Mouse (Mus musculus) bone marrow macrophage, adult 2 months (primary cell): ENCODE data around the gene Lcn5. TPM values are rescaled to one million over a fixed set of nuclear protein-coding genes. Genes with fewer than 3 reads are reported as not detected.
"Not testable (repeated sequence)": the region's sequence is repeated elsewhere in the genome, so short reads cannot be mapped to it uniquely, and the experiment has no call there.

ENCODE experiments used
- H3K27ac ChIP-seq: 2 replicates; pipeline ENCODE4 v1.5.1; 2012; ENCODE audit warnings: low read depth, low read length; ENCODE audit not compliant: insufficient read depth
- H3K4me1 ChIP-seq: 2 replicates; pipeline ENCODE4 v1.6.1; 2012; ENCODE audit warnings: low read length; ENCODE audit not compliant: control insufficient read depth, insufficient read depth
- H3K4me3 ChIP-seq: 2 replicates; pipeline ENCODE4 v1.5.1; 2012; ENCODE audit warnings: mild to moderate bottlenecking, low read length, moderate library complexity; ENCODE audit not compliant: insufficient read depth
- CTCF ChIP-seq: IDR thresholded peaks from 2 replicates; pipeline ENCODE4 v1.5.1; 2012; ENCODE audit warnings: low read depth, mild to moderate bottlenecking, low read length, moderate library complexity
- POLR2A ChIP-seq: IDR thresholded peaks from 2 replicates; pipeline ENCODE4 v1.6.1; 2012; ENCODE audit warnings: mild to moderate bottlenecking, low read depth, low read length, borderline replicate concordance
- polyA plus RNA-seq: library from polyadenylated mRNA; stranded (reverse); fragments of >200 nt; gene quantifications from 2 replicates; pipeline ENCODE4 v1.2.4, GENCODE M21; 2012; ENCODE audit not compliant: missing spikeins, insufficient read depth, insufficient read length

Lcn5 gene
- polyA plus RNA-seq, 1 experiment = not detected

- H3K4me1 ChIP-seq = peaks cover 9% of the 10 kb centered on the region
- TF ChIP-seq POLR2A (no peak), CTCF (no peak)
- H3K27ac ChIP-seq = no peak overlapping the region
- no peak overlapping the region for H3K4me3 ChIP-seq
These were observed 46.0 kb downstream of the Lcn5 start for GRCm38 (mm10) chr2:25703706-25704105.

- H3K27ac ChIP-seq = peak within 1 kb of the TSS; percentile 27
- TF ChIP-seq CTCF = peak; percentile 30; the same call in 1 of the 2 replicates
- TF ChIP-seq POLR2A = no peak
- H3K4me3 ChIP-seq = peak within 1 kb of the TSS; percentile 79
- H3K4me1 ChIP-seq = peaks cover 11% of the 10 kb centered on the region
These were observed 49.1 kb downstream of the Lcn5 start, which contains the start of gene Bmyc for GRCm38 (mm10) chr2:25706643-25707481. Gene Bmyc (plus strand): TSS chr2:25706739.

- TF ChIP-seq CTCF (0 out of 2 replicates have a peak, but pooled peaks have one; percentile 16), POLR2A (no peak)
- Histone ChIP-seq H3K4me3 (peak overlapping the region; percentile 50), H3K4me1 (peaks cover 11% of the 10 kb centered on the region), H3K27ac (peak overlapping the region; percentile 59)
These were observed 50.4 kb downstream of the Lcn5 start for GRCm38 (mm10) chr2:25708121-25708520.

DNA sequence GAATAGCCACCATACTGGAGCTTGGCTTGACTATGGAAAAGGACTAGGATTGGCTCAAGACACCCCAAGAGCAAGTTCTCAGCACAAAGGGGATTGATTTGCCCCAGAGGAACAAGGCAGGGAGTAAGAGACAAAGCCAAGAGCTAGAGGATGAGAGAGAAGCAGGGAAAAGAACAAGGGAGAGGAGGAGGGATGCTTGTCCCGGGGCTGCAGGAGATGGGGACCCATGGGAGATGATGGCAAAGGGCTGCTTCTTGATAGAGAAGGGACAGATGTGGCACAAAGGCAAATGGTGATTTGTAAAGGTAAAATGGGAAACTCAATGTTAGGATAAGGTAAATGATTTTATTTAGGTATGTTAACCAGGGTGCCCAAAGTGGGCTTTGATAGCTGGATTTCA lies 51.3 kb downstream of the Lcn5 start:
- H3K27ac ChIP-seq, H3K4me3 ChIP-seq: not testable (repeated sequence)
- H3K4me1 ChIP-seq = peaks cover 11% of the 10 kb centered on the region

DNA sequence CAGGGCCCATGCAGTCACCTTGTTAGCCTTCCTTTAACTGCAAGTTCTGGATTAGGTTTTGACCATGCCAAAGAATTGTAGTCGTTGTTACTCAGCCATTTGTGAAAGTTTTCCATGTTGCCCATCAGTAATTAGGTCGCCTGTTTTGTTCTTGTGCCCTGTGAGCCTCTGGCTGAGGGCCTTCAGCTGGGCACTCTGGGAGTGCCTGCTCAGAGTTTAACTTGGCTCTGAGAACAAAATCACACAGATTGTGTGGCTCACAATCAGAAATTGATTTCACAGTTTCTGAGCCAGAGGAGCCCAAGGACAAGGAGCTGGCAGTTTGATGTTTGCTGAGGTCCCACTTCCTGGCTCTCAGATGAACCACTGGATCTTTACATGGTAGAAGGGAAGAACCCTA lies 52.0 kb downstream of the Lcn5 start:
- H3K4me1 ChIP-seq = peaks cover 11% of the 10 kb centered on the region
- not testable (repeated sequence) for H3K27ac ChIP-seq, H3K4me3 ChIP-seq

Other genes starting within 250 kb of the Lcn5 start
- gene Fut7, start 234.7 kb upstream of the Lcn5 start, polyA plus RNA-seq = 9.5 and 9.6 TPM in 2 replicates
- gene Abca2, start 229.2 kb upstream of the Lcn5 start, polyA plus RNA-seq = 14.9 and 16.4 TPM in 2 replicates
- not detected in 2 replicates for gene Clic3, start 201.1 kb upstream of the Lcn5 start, polyA plus RNA-seq
- gene Paxx, start 196.9 kb upstream of the Lcn5 start, polyA plus RNA-seq = 22.4 and 26.2 TPM in 2 replicates
- gene Ptgds, start 187.9 kb upstream of the Lcn5 start, polyA plus RNA-seq = not detected in 2 replicates
- not detected in 2 replicates for gene Lcn12, start 164.0 kb upstream of the Lcn5 start, polyA plus RNA-seq
- 35.0 and 35.4 TPM in 2 replicates for gene Fbxw5, start 157.2 kb upstream of the Lcn5 start, polyA plus RNA-seq
- 1.8 TPM in 1 of 2 replicates, not detected in the other for gene C8g, start 156.2 kb upstream of the Lcn5 start, polyA plus RNA-seq
- gene Traf2, start 111.0 kb upstream of the Lcn5 start, polyA plus RNA-seq = 14.8 and 15.5 TPM in 2 replicates
- gene Edf1, start 100.1 kb upstream of the Lcn5 start, polyA plus RNA-seq = 142 and 160 TPM in 2 replicates
- gene Mamdc4, start 83.1 kb upstream of the Lcn5 start, polyA plus RNA-seq = 0.60 and 1.3 TPM in 2 replicates
- gene Phpt1, start 82.7 kb upstream of the Lcn5 start, polyA plus RNA-seq = 20.0 and 23.0 TPM in 2 replicates
- 0.11 and 0.21 TPM in 2 replicates for gene Ajm1, start 76.2 kb upstream of the Lcn5 start, polyA plus RNA-seq
- 76.0 and 76.9 TPM in 2 replicates for gene Rabl6, start 49.4 kb upstream of the Lcn5 start, polyA plus RNA-seq
- not detected in 2 replicates for gene Ccdc183, start 40.3 kb upstream of the Lcn5 start, polyA plus RNA-seq
- 51.6 and 54.3 TPM in 2 replicates for gene Tmem141, start 35.9 kb upstream of the Lcn5 start, polyA plus RNA-seq
- 18.6 and 21.5 TPM in 2 replicates for gene Fcna, start 29.9 kb upstream of the Lcn5 start, polyA plus RNA-seq
- gene Lcn8, start 4.8 kb upstream of the Lcn5 start, polyA plus RNA-seq = not detected in 2 replicates
- gene Lcn6, start 18.8 kb downstream of the Lcn5 start, polyA plus RNA-seq = not detected in 2 replicates
- gene Lcn10, start 24.8 kb downstream of the Lcn5 start, polyA plus RNA-seq = not detected in 2 replicates
- not detected in 2 replicates for gene Obp2a, start 42.1 kb downstream of the Lcn5 start, polyA plus RNA-seq
- gene Bmyc, start 48.8 kb downstream of the Lcn5 start, polyA plus RNA-seq = 29.8 and 34.7 TPM in 2 replicates
- gene Obp2b, start 79.1 kb downstream of the Lcn5 start, polyA plus RNA-seq = not detected in 2 replicates
- not detected in 2 replicates for gene Lcn3, start 107.6 kb downstream of the Lcn5 start, polyA plus RNA-seq
- not detected in 2 replicates for gene Lcn11, start 119.1 kb downstream of the Lcn5 start, polyA plus RNA-seq
- gene Gm13539, start 124.3 kb downstream of the Lcn5 start, polyA plus RNA-seq = not detected in 2 replicates
- gene Glt6d1, start 157.9 kb downstream of the Lcn5 start, polyA plus RNA-seq = not detected in 2 replicates
- not detected in 2 replicates for gene Lcn9, start 165.2 kb downstream of the Lcn5 start, polyA plus RNA-seq
- not detected in 2 replicates for gene Sohlh1, start 189.3 kb downstream of the Lcn5 start, polyA plus RNA-seq
- not detected in 2 replicates for gene Kcnt1, start 205.8 kb downstream of the Lcn5 start, polyA plus RNA-seq